20 mouse cellular contexts compared by ENCODE assay signal in genomic region chr19:3927989-3928388, GRCm38 (mm10). TPM values are rescaled to one million over a fixed set of nuclear protein-coding genes. Genes with fewer than 3 reads are reported as not detected.
"Had no signal": no experiment of that assay in that cellular context is flagged by ENCODE, and none has a peak within 500 bp of the region (broad histone marks: within the 10 kb centered on the region; RNA-seq: fewer than 3 reads in every experiment).

No protein-coding gene starts in this region.

- H3K4me3 ChIP-seq: layer of hippocampus, adult 2 months; limb, embryonic 13.5 days; liver, embryonic 13.5 days; myocyte; neural tube, embryonic 15.5 days had no signal

- H3K4me2 ChIP-seq: limb, embryonic 13.5 days; liver, embryonic 13.5 days; neural tube, embryonic 15.5 days had no signal

- H3K27ac ChIP-seq: liver, embryonic 13.5 days had no signal

- H3K9ac ChIP-seq: limb, embryonic 13.5 days; liver, embryonic 13.5 days; neural tube, embryonic 15.5 days had no signal

- H3K27me3 ChIP-seq: limb, embryonic 13.5 days; liver, embryonic 13.5 days; neural tube, embryonic 15.5 days had no signal

- H3K9me3 ChIP-seq: limb, embryonic 13.5 days; liver, embryonic 13.5 days; neural tube, embryonic 15.5 days had no signal

- ATAC-seq: lung, postnatal 0 days had no signal

- DNase-seq: kidney, adult 18-20 months; kidney, postnatal 10 days; kidney, postnatal 4 days; liver, embryonic 13.5 days; lung, adult 2 months; lung, postnatal 36 days; midbrain, embryonic 14.5 days; right cerebral cortex, adult 18-20 months; right cerebral cortex, postnatal 25 days; thymus, postnatal 4 days had no signal

- H3K36me3 ChIP-seq: limb, embryonic 13.5 days; liver, embryonic 13.5 days; neural tube, embryonic 15.5 days had no signal

RNA-seq across cellular contexts. Expression of gene Aldh3b3, which starts 30.5 kb away (rescaled TPM):
- total RNA-seq: layer of hippocampus, adult 2 months; layer of hippocampus, postnatal 10 days; megakaryocyte-erythroid progenitor cell, adult 5-6 weeks had no signal
- polyA plus RNA-seq: kidney, embryonic 14.5 days; liver, embryonic 13.5 days; midbrain, embryonic 14.5 days; neural tube, embryonic 11.5 days; neural tube, embryonic 15.5 days; small intestine, adult 2 months had no signal
